In genomic region chr16:56503941-56504340, GRCm38 (mm10) we compare ENCODE assay signal across 24 mouse cellular contexts. TPM values are rescaled to one million over a fixed set of nuclear protein-coding genes. Genes with fewer than 3 reads are reported as not detected.
A peak's percentile ranks its signal among the peaks of the same experiment; 100 is the strongest.
DNase-seq lines count a peak whose midpoint lies in the region; ATAC-seq and TF ChIP-seq lines count a peak whose summit lies in the region.
"Had no signal": no experiment of that assay in that cellular context is flagged by ENCODE, and none has a peak within 500 bp of the region (broad histone marks: within the 10 kb centered on the region; RNA-seq: fewer than 3 reads in every experiment).

No protein-coding gene starts in this region.

- TF ChIP-seq CTCF in brain, embryonic 14.5 days (IDR thresholded peaks at IDR 0.05; ENCODE audit: borderline replicate concordance, extremely low read depth, insufficient read depth, insufficient read length) = no peak
- no peak for TF ChIP-seq CTCF in forebrain, postnatal 0 days (IDR thresholded peaks at IDR 0.05; ENCODE audit: low read depth)

- H3K4me1 ChIP-seq in forebrain, embryonic 15.5 days = no peaks in the 10 kb centered on the region
- no peaks in the 10 kb centered on the region for H3K4me1 ChIP-seq in forebrain, embryonic 12.5 days
- H3K4me1 ChIP-seq in lung, embryonic 16.5 days (replicated peaks; ENCODE audit: control insufficient read depth, insufficient read depth, low read length) = peaks cover 11% of the 10 kb centered on the region
- no peaks in the 10 kb centered on the region for H3K4me1 ChIP-seq in forebrain, postnatal 0 days (ENCODE audit: insufficient read depth)
- no peaks in the 10 kb centered on the region for H3K4me1 ChIP-seq in limb, embryonic 10.5 days
- H3K4me1 ChIP-seq: hindbrain, embryonic 12.5 days had no signal

- TF ChIP-seq POLR2A in brain, embryonic 14.5 days (IDR thresholded peaks at IDR 0.05; ENCODE audit: borderline replicate concordance, extremely low read depth, insufficient read depth, insufficient read length, poor library complexity, severe bottlenecking) = no peak

- H3K27me3 ChIP-seq in forebrain, embryonic 15.5 days = no peaks in the 10 kb centered on the region
- no peaks in the 10 kb centered on the region for H3K27me3 ChIP-seq in forebrain, embryonic 12.5 days
- H3K27me3 ChIP-seq in lung, embryonic 16.5 days (ENCODE audit: control insufficient read depth, insufficient read depth, low read depth, low read length) = no peaks in the 10 kb centered on the region
- no peaks in the 10 kb centered on the region for H3K27me3 ChIP-seq in forebrain, postnatal 0 days (ENCODE audit: insufficient read depth, low read length)
- no peaks in the 10 kb centered on the region for H3K27me3 ChIP-seq in limb, embryonic 10.5 days (ENCODE audit: low read depth, poor library complexity, severe bottlenecking)
- H3K27me3 ChIP-seq: CH12.LX; embryonic facial prominence, embryonic 15.5 days; heart, embryonic 13.5 days; hindbrain, embryonic 12.5 days; Patski had no signal

- peak; percentile 69; the same call in 1 of the 2 replicates for ATAC-seq in forebrain, embryonic 15.5 days (replicated peaks)
- no peak for ATAC-seq in forebrain, embryonic 12.5 days (ENCODE audit: low FRiP score)
- ATAC-seq in lung, embryonic 16.5 days (ENCODE audit: low read depth) = 0 out of 2 replicates have a peak, but pooled peaks have one; percentile 22
- peak; percentile 60; the same call in 1 of the 2 replicates for ATAC-seq in forebrain, postnatal 0 days
- ATAC-seq: activated CD4-positive, CD25-positive, alpha-beta regulatory T cell, adult 4 months; hindbrain, embryonic 16.5 days; Patski had no signal

- WGBS in forebrain, embryonic 15.5 days = 56% methylated on average over 2 of the region's 2 CpGs
- WGBS in forebrain, embryonic 12.5 days = 90% methylated on average over 2 of the region's 2 CpGs
- 65% methylated on average over 2 of the region's 2 CpGs for WGBS in lung, embryonic 16.5 days
- WGBS in forebrain, postnatal 0 days = 63% methylated on average over 2 of the region's 2 CpGs
- 91% methylated on average over 2 of the region's 2 CpGs for WGBS in limb, embryonic 10.5 days

- H3K36me3 ChIP-seq in forebrain, embryonic 15.5 days = no peaks in the 10 kb centered on the region
- H3K36me3 ChIP-seq in forebrain, embryonic 12.5 days (replicated peaks) = no peaks in the 10 kb centered on the region
- H3K36me3 ChIP-seq in lung, embryonic 16.5 days (ENCODE audit: control insufficient read depth, insufficient read depth, low read length) = no peaks in the 10 kb centered on the region
- H3K36me3 ChIP-seq in forebrain, postnatal 0 days (ENCODE audit: insufficient read depth) = no peaks in the 10 kb centered on the region
- no peaks in the 10 kb centered on the region for H3K36me3 ChIP-seq in limb, embryonic 10.5 days
- H3K36me3 ChIP-seq: embryonic facial prominence, embryonic 15.5 days; heart, embryonic 13.5 days; hindbrain, embryonic 12.5 days had no signal

- H3K4me2 ChIP-seq in forebrain, embryonic 15.5 days (replicated peaks) = no peak overlapping the region
- H3K4me2 ChIP-seq in forebrain, embryonic 12.5 days = no peak overlapping the region
- no peak overlapping the region for H3K4me2 ChIP-seq in lung, embryonic 16.5 days (ENCODE audit: low read depth, low read length)
- no peak overlapping the region for H3K4me2 ChIP-seq in forebrain, postnatal 0 days (ENCODE audit: low read depth)
- H3K4me2 ChIP-seq: embryonic facial prominence, embryonic 15.5 days; heart, embryonic 13.5 days; hindbrain, embryonic 12.5 days had no signal

- no peak overlapping the region for H3K9ac ChIP-seq in forebrain, embryonic 15.5 days (replicated peaks)
- H3K9ac ChIP-seq in forebrain, embryonic 12.5 days = no peak overlapping the region
- H3K9ac ChIP-seq in lung, embryonic 16.5 days (ENCODE audit: low read length) = no peak overlapping the region
- no peak overlapping the region for H3K9ac ChIP-seq in forebrain, postnatal 0 days
- H3K9ac ChIP-seq: embryonic facial prominence, embryonic 15.5 days; heart, embryonic 13.5 days; hindbrain, embryonic 12.5 days had no signal

- no peaks in the 10 kb centered on the region for H3K9me3 ChIP-seq in forebrain, embryonic 15.5 days
- no peaks in the 10 kb centered on the region for H3K9me3 ChIP-seq in forebrain, embryonic 12.5 days
- no peaks in the 10 kb centered on the region for H3K9me3 ChIP-seq in lung, embryonic 16.5 days (ENCODE audit: control insufficient read depth, low read length)
- no peaks in the 10 kb centered on the region for H3K9me3 ChIP-seq in forebrain, postnatal 0 days (ENCODE audit: low read length)
- no peaks in the 10 kb centered on the region for H3K9me3 ChIP-seq in limb, embryonic 10.5 days (replicated peaks)
- H3K9me3 ChIP-seq: embryonic facial prominence, embryonic 15.5 days; heart, embryonic 13.5 days; hindbrain, embryonic 12.5 days had no signal

- no peak for DNase-seq in lung, postnatal 14 days
- peak; percentile 45 for DNase-seq in brain, embryonic 14.5 days (ENCODE audit: low read depth)
- DNase-seq in forebrain, postnatal 0 days = peak; percentile 24
- DNase-seq in limb, embryonic 10.5 days (ENCODE audit: low spot score) = no peak
- DNase-seq: adrenal gland, postnatal 14 days; cerebellum, adult 11 months; cerebellum, adult 8-10 months; cerebellum, postnatal 14 days; embryo, embryonic 11 days; gastrocnemius, postnatal 36 days; heart, adult 11 months; heart, postnatal 4 days had no signal

- no peak overlapping the region for H3K4me3 ChIP-seq in forebrain, embryonic 15.5 days
- no peak overlapping the region for H3K4me3 ChIP-seq in forebrain, embryonic 12.5 days (replicated peaks)
- H3K4me3 ChIP-seq in lung, embryonic 16.5 days (ENCODE audit: low read length) = no peak overlapping the region
- H3K4me3 ChIP-seq in forebrain, postnatal 0 days (ENCODE audit: low read depth, low read length) = no peak overlapping the region
- no peak overlapping the region for H3K4me3 ChIP-seq in limb, embryonic 10.5 days
- H3K4me3 ChIP-seq: embryonic facial prominence, embryonic 15.5 days; erythroblast, embryonic 14.5 days; heart, embryonic 13.5 days; hindbrain, embryonic 12.5 days had no signal

- no peak overlapping the region for H3K27ac ChIP-seq in forebrain, embryonic 15.5 days (replicated peaks)
- no peak overlapping the region for H3K27ac ChIP-seq in forebrain, embryonic 12.5 days
- no peak overlapping the region for H3K27ac ChIP-seq in lung, embryonic 16.5 days (ENCODE audit: low read length)
- no peak overlapping the region for H3K27ac ChIP-seq in forebrain, postnatal 0 days (ENCODE audit: low read depth, low read length)
- H3K27ac ChIP-seq in limb, embryonic 10.5 days = no peak overlapping the region
- H3K27ac ChIP-seq: embryonic facial prominence, embryonic 15.5 days; heart, embryonic 13.5 days; hindbrain, embryonic 12.5 days had no signal

RNA-seq across cellular contexts. Expression of gene Abi3bp, which starts 26.3 kb away (rescaled TPM):
- 0.18 and 0.22 TPM in 2 replicates for polyA plus RNA-seq in forebrain, embryonic 15.5 days (2015; fragmentation: Nextera tagmentation; extraction: Ambion mirVana)
- 0.59 and 0.82 TPM in 2 replicates for polyA plus RNA-seq in forebrain, embryonic 12.5 days (2016; fragmentation: Nextera tagmentation; extraction: Ambion mirVana)
- polyA plus RNA-seq in lung, embryonic 16.5 days (2015; fragmentation: Nextera tagmentation; extraction: Ambion mirVana) = 18.9 and 21.3 TPM in 2 replicates
- polyA plus RNA-seq in brain, embryonic 14.5 days (2012; rRNA removed) = 0.42 and 0.57 TPM in 2 replicates
- total RNA-seq in forebrain, postnatal 0 days (2014; rRNA removed) = 0.54 and 1.2 TPM in 2 replicates
- polyA plus RNA-seq in forebrain, postnatal 0 days (2015; fragmentation: Nextera tagmentation; extraction: Ambion mirVana) = 0.54 and 0.64 TPM in 2 replicates
- polyA plus RNA-seq in limb, embryonic 10.5 days (2016; fragmentation: Nextera tagmentation; extraction: Ambion mirVana) = 0.13 and 0.35 TPM in 2 replicates
- total RNA-seq: CH12.LX; common myeloid progenitor, adult 5-6 weeks had no signal
- polyA plus RNA-seq: erythroblast, embryonic 14.5 days had no signal

Comparison
In these comparisons a context has a peak if more than half of its experiments do, and no peak if none do; other contexts are left out.
1. DNase-seq: peak in brain, embryonic 14.5 days (single experiment) and forebrain, postnatal 0 days (single experiment); none in lung, postnatal 14 days (single experiment) and limb, embryonic 10.5 days (single experiment).
2. RNA of gene Abi3bp, which starts 26.3 kb away (polyA plus RNA-seq): 18.9 to 21.3 TPM in lung, embryonic 16.5 days; 0.59 to 0.82 TPM in forebrain, embryonic 12.5 days, 0.54 to 0.64 TPM in forebrain, postnatal 0 days, 0.42 to 0.57 TPM in brain, embryonic 14.5 days, 0.13 to 0.35 TPM in limb, embryonic 10.5 days and 0.18 to 0.22 TPM in forebrain, embryonic 15.5 days; every median in the first group is over 10 times any median in the second.